Mouse (Mus musculus) E14TG2a.4 (cell line): ENCODE measurements at regions not wholly inside any gene's neighbourhood (a gene's known extent, or its start where the extent isn't known, plus 50 kb on each side); places are given as distances from the start of the nearest gene placed in this dataset.

Source experiments
- CTCF ChIP-seq: conservative IDR thresholded peaks from 2 replicates; pipeline ENCODE4 v1.5.1; 2014; ENCODE audit warnings: low read length
- NANOG ChIP-seq: IDR thresholded peaks from 2 replicates; pipeline ENCODE4 v1.6.1; 2014; ENCODE audit warnings: borderline replicate concordance, low read length, mixed read lengths
- POU5F1 ChIP-seq: IDR thresholded peaks from 2 replicates; pipeline ENCODE4 v1.6.1; 2014; ENCODE audit warnings: low read length, borderline replicate concordance

DNA sequence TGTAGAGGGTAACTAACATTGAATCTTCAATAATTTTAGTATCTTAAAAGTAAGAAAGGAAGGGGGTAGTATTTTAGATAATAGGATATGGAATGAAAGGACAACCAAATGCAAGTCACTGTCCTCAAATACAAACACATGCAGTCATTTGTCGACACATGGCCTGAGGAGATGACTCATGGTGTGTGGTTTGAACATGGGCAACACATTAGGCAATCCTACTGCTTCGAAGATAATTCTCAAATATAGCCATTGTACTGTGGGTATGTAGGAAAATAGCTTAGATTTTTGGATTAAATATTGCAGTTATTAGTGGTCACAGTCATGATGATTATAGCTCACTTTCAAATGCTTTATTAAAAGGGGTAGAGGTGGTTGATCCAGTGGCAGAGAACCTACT is 771.7 kb upstream of the Lrrc6 start:
- TF ChIP-seq CTCF (no peak), NANOG (no peak), POU5F1 (no peak)
